Mouse (Mus musculus): ENCODE measurements around the gene Sipa1l3. TPM values are rescaled to one million over a fixed set of nuclear protein-coding genes. Genes with fewer than 3 reads are reported as not detected.

The Sipa1l3 gene
- polyA plus RNA-seq, 1 experiment from 2014 or later: 22.0 TPM

DNA sequence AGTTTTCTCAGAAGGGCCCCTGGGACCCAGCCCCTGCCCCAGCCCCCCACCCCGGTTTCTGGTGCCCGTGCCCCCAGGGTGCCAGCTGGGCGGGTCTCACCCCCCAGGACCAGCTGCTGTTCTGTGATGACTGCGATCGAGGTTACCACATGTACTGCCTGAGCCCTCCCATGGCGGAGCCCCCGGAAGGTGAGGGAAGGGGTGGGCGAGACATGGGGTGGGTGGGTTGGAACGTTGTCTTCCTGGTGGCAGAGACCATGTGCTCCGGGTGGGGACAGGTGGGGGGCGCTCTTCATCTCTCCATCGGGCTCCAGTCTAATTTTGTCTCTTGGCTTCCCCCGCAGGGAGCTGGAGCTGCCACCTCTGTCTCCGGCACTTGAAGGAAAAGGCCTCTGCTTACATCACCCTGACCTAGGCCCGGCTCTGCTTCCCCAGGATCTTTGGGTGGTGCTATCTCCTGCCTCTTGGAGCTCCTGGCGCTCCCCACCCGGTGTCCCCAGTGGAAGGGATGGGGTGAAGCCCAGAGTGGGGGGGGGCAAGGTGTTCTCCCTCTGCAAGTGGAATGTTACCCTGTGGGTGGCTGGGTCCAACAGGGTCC is 202.2 kb downstream of the Sipa1l3 start:
- Histone ChIP-seq H3K9ac (ENCODE audit: low read depth, low read length) (no peak overlapping the region), H3K4me1 (replicated peaks; ENCODE audit: control insufficient read depth, insufficient read depth, low read length) (peaks cover 6% of the 10 kb centered on the region; the same call in 1 of the 2 replicates), H3K27me3 (replicated peaks; ENCODE audit: control insufficient read depth, insufficient read depth, low read length) (no peaks in the 10 kb centered on the region), H3K36me3 (ENCODE audit: control insufficient read depth, insufficient read depth) (peaks cover 6% of the 10 kb centered on the region; the same call in 1 of the 2 replicates), H3K4me2 (replicated peaks; ENCODE audit: low read depth) (no peak overlapping the region), H3K27ac (ENCODE audit: low read depth, low read length) (no peak overlapping the region), H3K9me3 (ENCODE audit: control insufficient read depth) (no peaks in the 10 kb centered on the region), H3K4me3 (ENCODE audit: low read depth, low read length) (no peak overlapping the region)
- 72% methylated on average over 17 of the region's 17 CpGs for WGBS
- no peak for ATAC-seq
- no peak for TF ChIP-seq CTCF (IDR thresholded peaks at IDR 0.05; ENCODE audit: low read depth)

DNA sequence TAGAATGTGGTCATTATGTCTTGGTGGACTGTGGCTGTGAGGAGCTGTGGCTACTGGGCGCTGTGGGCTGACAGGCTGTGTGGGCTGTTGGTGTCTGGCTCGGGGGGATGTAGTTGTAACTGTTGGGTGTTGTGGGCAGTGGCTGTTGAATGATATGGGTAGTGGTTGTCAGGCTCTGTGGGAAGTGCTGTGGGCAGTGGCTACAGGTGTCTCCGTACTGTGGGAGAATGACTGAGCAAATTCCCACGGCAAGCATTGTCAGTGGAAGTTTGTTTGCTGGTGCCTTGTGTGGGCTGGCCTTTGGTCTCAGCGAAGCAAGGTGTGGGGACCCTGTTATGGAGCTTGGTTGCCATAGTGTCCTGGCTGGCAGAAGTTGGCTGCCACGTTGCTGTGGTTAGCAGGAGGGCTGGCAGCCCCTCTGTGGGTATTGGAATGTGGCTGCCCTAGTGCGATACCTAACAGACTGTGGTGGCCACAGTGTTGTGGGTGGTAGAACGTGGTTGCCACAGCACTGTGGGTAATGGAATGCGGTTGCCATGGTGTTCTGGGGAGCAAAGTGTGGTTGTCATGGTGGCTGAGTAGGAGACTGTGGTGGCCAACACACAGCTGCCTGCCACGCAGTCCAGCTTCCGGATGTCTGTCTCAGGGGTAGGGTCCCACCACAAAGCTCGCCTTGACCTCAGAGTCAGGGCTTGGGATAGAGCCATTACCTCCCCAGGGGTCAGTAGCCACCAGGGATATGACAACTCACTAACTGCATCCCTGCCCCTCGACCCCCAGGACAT is 203.4 kb downstream of the Sipa1l3 start:
- Histone ChIP-seq H3K36me3 (ENCODE audit: control insufficient read depth, insufficient read depth) (no peaks in the 10 kb centered on the region), H3K27ac (ENCODE audit: low read depth, low read length) (no peak overlapping the region), H3K9me3 (ENCODE audit: control insufficient read depth) (no peaks in the 10 kb centered on the region), H3K27me3 (replicated peaks; ENCODE audit: control insufficient read depth, insufficient read depth, low read length) (no peaks in the 10 kb centered on the region), H3K9ac (ENCODE audit: low read depth, low read length) (no peak overlapping the region), H3K4me1 (replicated peaks; ENCODE audit: control insufficient read depth, insufficient read depth, low read length) (peaks cover 6% of the 10 kb centered on the region; the same call in 1 of the 2 replicates), H3K4me2 (replicated peaks; ENCODE audit: low read depth) (no peak overlapping the region), H3K4me3 (ENCODE audit: low read depth, low read length) (no peak overlapping the region)
- no peak for TF ChIP-seq CTCF (IDR thresholded peaks at IDR 0.05; ENCODE audit: low read depth)
- 79% methylated on average over 13 of the region's 13 CpGs for WGBS
- ATAC-seq: no peak

DNA sequence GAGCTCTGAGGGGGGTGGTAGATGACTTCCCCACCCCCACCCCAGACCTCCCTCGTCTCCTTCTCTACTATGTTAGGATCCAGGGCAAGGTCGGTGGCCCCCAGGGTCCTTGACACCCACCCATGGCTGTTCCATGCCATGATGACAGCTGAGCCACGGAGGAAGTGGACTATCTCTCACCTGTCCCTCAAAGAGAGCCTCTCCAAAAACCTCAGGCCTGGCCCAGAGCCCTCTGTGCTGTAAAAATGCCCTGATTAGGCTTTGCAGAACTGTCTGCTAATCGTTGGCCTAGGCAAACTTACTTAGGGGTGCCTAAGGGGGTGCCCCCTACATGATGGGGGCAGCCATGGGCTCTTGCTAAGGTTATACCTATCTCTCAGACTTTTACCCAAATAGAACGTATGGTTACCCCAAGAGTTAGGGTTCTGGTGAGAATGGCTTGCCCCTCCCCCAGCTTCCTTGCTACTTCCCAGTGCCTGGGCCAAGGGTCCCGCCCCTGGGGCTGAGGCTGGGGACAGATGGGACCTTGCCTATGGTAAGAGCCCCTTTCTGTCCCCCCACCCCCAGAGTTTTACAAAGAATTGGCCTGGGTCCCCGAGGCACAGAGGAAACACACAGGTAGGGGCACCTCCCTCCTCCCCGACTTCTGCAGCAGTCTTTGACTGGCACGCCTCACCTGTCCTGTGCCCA is 204.7 kb downstream of the Sipa1l3 start:
- Histone ChIP-seq H3K9me3 (ENCODE audit: control insufficient read depth) (no peaks in the 10 kb centered on the region), H3K36me3 (ENCODE audit: control insufficient read depth, insufficient read depth) (no peaks in the 10 kb centered on the region), H3K27ac (ENCODE audit: low read depth, low read length) (no peak overlapping the region), H3K4me3 (ENCODE audit: low read depth, low read length) (no peak overlapping the region), H3K4me1 (replicated peaks; ENCODE audit: control insufficient read depth, insufficient read depth, low read length) (peaks cover 6% of the 10 kb centered on the region; the same call in 1 of the 2 replicates), H3K9ac (ENCODE audit: low read depth, low read length) (no peak overlapping the region), H3K4me2 (replicated peaks; ENCODE audit: low read depth) (no peak overlapping the region), H3K27me3 (replicated peaks; ENCODE audit: control insufficient read depth, insufficient read depth, low read length) (0 out of 2 replicates have a peak, but pooled peaks cover under 1% of the 10 kb centered on the region)
- ATAC-seq: no peak
- TF ChIP-seq CTCF (IDR thresholded peaks at IDR 0.05; ENCODE audit: low read depth): no peak
- WGBS: 54% methylated on average over 9 of the region's 9 CpGs

DNA sequence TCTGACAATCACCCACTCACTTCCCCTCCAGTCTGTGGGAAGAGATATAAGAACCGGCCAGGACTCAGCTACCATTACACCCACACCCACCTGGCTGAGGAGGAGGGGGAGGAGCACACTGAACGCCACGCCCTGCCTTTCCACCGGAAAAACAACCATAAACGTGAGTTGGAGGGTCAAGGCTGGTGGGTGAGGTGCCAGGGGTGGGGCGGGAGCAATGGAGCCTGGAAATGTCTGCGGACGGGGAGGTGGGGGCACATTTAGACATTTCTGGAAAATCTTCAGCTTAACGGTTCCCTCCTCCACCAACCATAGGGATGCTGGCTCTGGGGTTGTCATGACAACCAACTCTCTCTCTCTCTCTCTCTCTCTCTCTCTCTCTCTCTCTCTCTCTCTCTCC is 205.4 kb downstream of the Sipa1l3 start:
- Histone ChIP-seq H3K9me3 (ENCODE audit: control insufficient read depth) (no peaks in the 10 kb centered on the region), H3K4me3 (ENCODE audit: low read depth, low read length) (no peak overlapping the region), H3K27ac (ENCODE audit: low read depth, low read length) (no peak overlapping the region), H3K4me2 (replicated peaks; ENCODE audit: low read depth) (no peak overlapping the region), H3K36me3 (ENCODE audit: control insufficient read depth, insufficient read depth) (no peaks in the 10 kb centered on the region), H3K9ac (ENCODE audit: low read depth, low read length) (no peak overlapping the region), H3K4me1 (replicated peaks; ENCODE audit: control insufficient read depth, insufficient read depth, low read length) (peaks cover 6% of the 10 kb centered on the region; the same call in 1 of the 2 replicates), H3K27me3 (replicated peaks; ENCODE audit: control insufficient read depth, insufficient read depth, low read length) (0 out of 2 replicates have a peak, but pooled peaks cover 8% of the 10 kb centered on the region)
- no peak for TF ChIP-seq CTCF (IDR thresholded peaks at IDR 0.05; ENCODE audit: low read depth)
- no peak for ATAC-seq
- 31% methylated on average over 7 of the region's 9 CpGs for WGBS

DNA sequence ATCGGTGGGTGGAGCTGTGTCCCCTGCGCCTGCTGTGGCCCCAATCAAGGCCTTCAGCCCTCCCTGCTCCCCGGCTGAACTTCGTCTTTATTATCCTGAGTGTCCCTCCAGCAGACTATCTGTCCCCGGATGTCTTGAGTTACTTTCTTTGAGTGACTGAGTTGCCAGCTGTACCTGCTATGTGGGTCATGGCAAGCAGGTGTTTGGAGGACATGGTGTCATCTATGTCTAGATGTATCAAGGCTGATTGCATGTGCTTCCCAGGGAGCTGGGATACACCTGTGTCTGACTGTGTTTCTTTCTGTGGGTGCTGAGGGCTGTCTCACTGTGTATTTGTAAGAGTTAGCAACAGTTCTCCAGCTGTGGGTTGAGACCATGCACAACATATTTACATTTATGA is 208.7 kb downstream of the Sipa1l3 start:
- no peaks in the 10 kb centered on the region; the same call in 1 of the 2 replicates for H3K4me1 ChIP-seq (replicated peaks; ENCODE audit: control insufficient read depth, insufficient read depth, low read length)
- ATAC-seq: no peak
- peak overlapping the region; percentile 44 for H3K4me3 ChIP-seq (ENCODE audit: low read depth, low read length)
- H3K27ac ChIP-seq (ENCODE audit: low read depth, low read length): no peak overlapping the region
- peak overlapping the region; percentile 38; the same call in 1 of the 2 replicates for H3K9ac ChIP-seq (ENCODE audit: low read depth, low read length)
- H3K27me3 ChIP-seq (replicated peaks; ENCODE audit: control insufficient read depth, insufficient read depth, low read length): peaks cover 23% of the 10 kb centered on the region
- H3K36me3 ChIP-seq (ENCODE audit: control insufficient read depth, insufficient read depth): no peaks in the 10 kb centered on the region
- no peak for TF ChIP-seq CTCF (IDR thresholded peaks at IDR 0.05; ENCODE audit: low read depth)
- 8% methylated on average over 5 of the region's 5 CpGs for WGBS
- H3K9me3 ChIP-seq (ENCODE audit: control insufficient read depth): no peaks in the 10 kb centered on the region
- peak overlapping the region; percentile 83 for H3K4me2 ChIP-seq (replicated peaks; ENCODE audit: low read depth)

DNA sequence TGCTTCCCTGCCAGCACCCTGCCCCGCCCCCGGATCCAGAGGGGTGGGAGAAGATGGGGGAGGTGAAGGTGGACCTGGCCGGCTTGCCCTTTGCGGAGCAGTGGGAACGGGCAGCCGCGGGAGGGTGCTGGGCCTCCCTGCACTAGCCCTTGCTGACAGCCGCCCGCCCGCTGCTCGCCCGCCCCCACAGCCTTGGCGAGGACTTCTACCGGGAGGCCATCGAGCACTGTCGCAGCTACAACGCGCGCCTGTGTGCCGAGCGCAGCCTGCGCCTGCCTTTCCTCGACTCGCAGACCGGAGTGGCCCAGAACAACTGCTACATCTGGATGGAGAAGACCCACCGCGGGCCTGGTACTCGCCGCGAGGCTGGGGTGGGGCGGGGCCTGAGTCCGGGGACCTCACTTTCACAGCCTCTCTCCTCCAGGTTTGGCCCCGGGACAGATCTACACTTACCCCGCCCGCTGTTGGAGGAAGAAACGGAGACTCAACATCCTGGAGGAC is 209.2 kb downstream of the Sipa1l3 start:
- WGBS: under 1% methylated on average over 35 of the region's 36 CpGs
- Histone ChIP-seq H3K27ac (ENCODE audit: low read depth, low read length) (no peak overlapping the region), H3K27me3 (replicated peaks; ENCODE audit: control insufficient read depth, insufficient read depth, low read length) (peaks cover 27% of the 10 kb centered on the region), H3K4me3 (ENCODE audit: low read depth, low read length) (peak overlapping the region; percentile 44), H3K36me3 (ENCODE audit: control insufficient read depth, insufficient read depth) (no peaks in the 10 kb centered on the region), H3K9me3 (ENCODE audit: control insufficient read depth) (no peaks in the 10 kb centered on the region), H3K9ac (ENCODE audit: low read depth, low read length) (peak overlapping the region; percentile 38), H3K4me2 (replicated peaks; ENCODE audit: low read depth) (peak overlapping the region; percentile 83), H3K4me1 (replicated peaks; ENCODE audit: control insufficient read depth, insufficient read depth, low read length) (no peaks in the 10 kb centered on the region; the same call in 1 of the 2 replicates)
- peak; percentile 4; the same call in 1 of the 2 replicates for ATAC-seq
- TF ChIP-seq CTCF (IDR thresholded peaks at IDR 0.05; ENCODE audit: low read depth): peak; percentile 18; the same call in 1 of the 2 replicates

Data from intestine, postnatal 0 days (tissue).